Mouse (Mus musculus) embryo, embryonic 9.5 days (tissue): Measurements from ENCODE around the gene Med14.

Source experiments
- DNase-seq: peaks from one replicate; pipeline ENCODE4 v3.0.0-alpha.2; 2017; ENCODE audit errors: extremely low spot score

The Med14 gene

DNA sequence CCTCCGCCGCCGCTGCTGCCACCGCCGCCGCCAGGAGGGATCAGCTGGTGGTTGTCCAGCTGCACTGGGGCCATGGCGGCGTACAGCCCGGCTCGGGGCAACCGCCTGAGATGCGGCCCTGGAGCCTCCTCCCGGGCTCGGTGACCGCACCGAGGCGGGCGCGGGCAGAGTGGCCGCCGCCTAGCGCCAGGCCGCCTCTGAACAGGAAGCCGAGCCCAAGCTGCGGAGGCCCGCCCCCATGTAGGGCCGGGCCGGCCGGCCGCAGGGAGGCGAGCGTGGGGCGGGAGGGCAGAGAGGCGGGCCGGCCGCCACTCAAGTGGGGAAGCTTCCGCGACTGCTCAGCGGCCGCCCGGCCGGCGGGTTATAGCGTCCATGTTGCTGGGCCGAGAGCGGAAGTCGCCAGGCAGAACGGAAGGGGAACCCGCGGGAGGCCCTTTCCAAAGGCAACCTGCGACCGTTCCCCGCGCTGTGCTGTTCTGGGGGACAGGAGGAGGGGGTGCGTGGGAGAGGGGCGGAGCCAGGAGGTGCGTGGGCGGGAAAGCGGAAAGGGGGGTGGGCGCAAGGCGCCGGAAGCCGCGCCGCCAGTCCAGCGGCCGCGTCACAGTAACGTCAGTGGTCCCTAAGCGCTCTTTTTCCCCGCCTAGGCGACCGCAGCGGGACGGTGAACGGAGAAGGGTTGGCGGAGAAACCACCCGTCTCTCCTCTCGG, at the start of gene Med14:
TSS of gene Med14 (minus strand) at position 448 of the 708 bp plus-strand sequence.
- DNase-seq, result peak; percentile 85

DNA sequence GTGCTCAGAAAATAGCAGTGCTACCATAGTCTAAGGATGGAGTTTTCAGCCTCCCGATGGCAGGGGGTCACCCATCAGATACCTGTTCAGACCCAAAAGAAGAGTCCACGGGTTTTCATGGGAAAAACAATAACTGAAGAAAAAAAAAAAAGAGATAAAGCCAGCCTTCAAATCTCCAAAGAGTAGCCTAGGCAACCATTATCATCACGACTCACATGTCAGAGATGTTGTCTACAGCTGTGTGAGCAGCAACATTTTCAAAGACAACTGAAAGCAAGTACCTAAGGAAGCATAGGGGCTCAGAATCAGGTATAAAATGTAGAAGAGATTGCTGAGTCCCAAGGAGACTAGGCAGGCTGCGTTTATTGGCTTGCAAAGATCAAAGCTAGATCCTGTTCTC, 38.7 kb upstream of the Med14 start:
- DNase-seq, result no peak

DNA sequence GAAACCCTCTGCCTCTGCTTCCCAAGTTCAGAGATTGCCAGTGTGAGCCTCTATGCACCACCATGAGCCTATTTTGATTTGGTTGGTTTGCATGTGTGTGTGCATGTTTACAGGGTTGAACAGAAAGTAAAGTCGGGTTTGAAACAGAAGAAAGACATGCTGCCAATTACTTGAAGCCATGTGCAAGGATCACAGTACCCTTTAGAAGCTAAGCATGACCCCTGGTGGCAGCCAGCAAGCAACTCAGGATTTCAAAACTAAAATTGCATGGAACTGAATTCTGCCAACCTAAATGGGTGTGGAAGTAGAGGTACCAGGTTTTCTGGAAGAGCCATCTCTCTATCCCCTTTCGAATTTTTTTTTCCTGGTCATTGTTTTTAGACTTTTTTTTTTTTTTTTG, 33.0 kb upstream of the Med14 start:
- DNase-seq, result no peak

DNA sequence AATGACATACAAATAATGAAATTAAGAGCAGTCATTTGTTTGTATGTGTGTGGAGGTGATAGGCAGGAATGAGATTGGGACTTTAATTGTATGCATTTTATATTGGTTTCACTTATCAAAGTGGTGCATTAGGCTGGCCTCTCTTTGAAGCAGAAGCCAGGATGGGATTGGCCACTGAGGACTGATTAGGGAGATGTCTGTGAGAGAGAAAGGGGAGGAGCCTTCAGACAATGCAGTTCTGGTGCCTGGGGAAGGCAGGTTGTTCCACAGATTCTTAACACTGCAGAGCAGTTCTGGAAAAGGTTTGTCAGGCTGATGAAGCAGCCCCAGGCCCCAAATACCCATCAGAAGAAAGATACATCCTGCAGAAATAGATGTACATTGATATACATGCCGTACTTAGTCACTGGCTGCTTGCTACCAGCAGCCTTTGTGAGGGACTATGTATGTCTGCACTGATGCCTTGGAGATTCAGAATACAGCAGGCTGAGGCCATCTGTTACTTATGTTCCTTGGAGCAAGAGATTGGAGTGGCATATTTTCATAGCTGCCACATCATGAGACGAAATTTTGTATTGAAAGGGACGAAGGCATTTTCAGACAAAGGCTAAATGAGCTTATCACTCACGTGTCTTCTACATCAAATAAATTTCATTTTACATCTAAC, 29.9 kb upstream of the Med14 start:
- DNase-seq, result no peak

DNA sequence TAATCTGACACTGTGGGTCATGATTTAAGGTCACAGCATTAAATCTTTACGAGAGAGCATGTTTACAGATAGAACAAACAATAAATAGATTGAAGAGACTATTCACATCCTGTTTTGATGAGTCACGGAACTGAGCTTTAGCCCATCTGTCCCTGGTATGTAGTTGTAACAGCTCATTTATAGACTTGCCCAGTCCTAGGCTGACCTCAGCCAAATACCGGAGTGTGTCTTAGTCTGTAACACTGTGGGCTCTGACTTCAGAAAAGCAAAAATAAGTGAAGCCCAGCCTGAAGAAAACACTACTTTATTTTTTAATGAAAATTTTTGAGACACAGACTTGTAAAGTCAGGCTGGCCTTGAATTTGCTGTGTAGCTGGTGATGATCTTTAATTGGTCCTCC, 11.4 kb upstream of the Med14 start:
- no peak for DNase-seq

DNA sequence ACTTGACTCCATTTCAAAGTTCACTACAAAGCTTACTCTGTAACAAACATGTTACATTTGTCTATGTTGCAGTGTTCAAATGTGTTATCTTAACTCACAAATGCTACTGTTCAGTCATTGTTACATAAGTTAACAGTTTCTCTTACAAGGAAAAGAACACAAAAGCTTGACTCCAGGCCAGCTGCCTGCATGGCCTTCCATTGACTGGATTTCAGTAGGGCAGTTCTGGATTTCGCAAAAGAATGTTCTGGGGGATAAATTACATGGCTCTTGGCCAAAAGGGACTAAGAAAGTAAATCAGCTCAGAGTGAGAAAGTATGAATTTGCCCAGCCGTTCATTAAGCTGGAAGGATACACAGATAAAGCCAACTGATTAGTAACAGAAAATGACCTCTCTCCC, 9.7 kb upstream of the Med14 start:
- no peak for DNase-seq

DNA sequence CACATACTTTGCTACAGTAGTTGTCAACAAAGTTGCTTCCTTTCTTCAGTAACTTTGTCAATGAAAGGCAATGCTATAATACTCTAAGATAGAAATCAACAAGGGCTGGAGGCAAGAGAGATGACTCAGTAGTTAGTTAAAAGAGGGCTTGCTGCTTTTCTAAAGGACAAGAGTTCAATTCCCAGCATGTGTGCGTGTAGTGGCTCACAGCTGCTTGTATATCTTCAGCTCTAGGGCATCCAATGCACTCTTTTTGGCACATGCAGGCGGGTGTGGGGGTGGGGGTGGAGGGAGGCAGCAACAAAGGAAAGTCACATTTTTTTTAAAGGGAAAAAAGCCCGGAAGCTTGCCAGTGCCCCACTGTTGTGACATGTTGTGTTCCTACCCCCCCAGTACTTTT, 6.7 kb upstream of the Med14 start:
- no peak for DNase-seq

DNA sequence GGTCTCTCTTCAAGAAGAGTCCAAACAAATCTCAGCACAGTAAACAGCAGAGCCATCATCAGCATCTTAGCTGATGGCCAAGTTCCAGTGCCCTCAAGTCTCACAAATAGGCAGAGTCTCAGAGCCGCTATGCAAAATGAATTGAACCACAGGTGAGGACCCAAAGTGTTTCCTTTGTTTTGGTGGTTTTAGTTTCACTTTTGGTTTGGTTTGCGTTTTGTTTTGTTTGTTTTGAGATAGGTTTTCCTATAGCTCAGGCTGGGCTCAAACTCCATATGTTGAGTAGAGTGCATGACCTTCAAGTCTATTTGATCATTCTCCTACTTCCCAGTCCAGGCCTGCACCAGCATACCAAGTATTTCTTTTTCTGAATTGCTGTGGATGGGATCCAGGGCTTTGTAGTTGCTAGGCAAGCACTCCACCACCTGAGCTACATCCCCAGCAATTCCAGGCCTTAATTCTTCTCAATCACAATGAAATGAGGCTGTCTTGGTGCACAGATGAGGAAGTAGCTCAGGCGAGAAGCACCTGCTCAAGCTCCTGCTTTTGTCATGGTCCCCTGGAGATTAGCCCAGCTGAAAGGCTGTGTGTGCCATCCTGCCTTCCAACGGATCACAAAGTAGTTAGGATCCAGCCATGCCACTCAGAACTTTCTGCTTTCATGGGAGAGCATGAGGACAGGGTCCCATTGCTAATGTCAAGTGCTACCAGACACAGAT, 5.1 kb upstream of the Med14 start:
- no peak for DNase-seq

DNA sequence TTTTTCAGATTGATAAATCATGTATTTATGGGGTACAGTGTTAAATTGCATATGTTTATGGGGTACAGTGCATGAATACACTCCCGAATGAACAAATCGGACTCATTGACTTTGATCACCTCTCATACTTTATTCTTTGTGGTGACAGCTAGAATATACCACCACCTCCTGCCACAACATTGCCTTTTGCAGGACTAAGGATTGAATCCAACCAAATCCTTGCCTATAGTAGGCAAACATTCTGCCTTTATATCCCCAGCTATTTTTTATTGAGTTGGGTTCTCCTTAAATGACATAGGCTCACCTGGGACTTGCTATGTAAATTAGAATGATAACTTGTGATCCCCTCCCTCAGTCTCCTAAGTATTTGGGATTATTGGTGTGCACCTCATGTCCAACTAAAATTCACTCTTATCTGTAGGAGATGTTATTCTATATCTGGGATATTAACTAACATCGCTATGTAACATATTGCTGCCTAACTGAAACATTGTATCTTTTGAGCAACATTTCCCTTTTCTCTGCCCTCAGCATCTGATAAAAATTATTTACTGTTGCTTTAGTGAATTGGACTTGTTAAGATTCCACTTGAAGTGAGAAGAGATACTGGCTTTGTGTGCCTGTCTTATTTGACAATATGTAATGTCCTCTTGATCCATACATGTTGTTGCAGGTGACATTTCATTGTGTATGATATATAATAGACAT, 1.4 kb upstream of the Med14 start:
- no peak for DNase-seq

DNA sequence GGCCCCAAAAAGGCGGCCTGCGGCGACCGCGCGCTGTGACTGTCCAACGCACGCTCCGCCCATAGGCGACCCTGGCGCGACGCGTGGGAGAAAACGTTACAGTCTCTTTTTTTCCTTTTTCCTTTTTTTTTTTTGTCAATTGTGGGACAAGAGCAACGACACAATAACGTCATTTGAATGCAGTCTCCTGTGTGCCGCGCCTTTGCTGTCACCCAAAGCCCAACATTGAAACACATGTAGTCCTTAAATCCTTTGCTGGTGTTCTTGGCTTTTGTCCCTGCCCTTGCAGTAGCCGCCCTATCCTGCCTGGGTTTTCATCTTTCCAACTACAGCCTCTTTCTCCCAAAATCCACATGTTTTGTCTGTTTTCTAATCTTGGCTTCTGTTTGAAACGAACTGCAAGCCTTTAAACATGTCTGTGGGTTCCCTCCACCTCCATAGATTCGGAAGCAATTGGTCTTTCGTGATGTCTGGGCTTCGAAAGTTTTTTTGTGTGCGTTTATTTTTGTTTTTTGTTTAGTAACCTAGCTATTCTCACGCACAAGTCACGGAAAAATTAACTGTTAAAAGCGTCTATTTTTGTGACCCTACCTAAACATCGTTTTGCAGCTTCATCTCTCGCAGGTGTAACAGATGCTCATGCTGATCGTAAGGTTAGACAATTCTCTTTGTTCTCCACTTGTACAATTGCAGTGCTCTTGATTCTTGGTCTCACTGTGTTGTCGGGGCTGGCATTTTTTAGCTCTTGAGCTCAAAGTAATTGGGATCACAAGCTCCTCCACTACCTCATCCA, 657 bp upstream of the Med14 start:
- DNase-seq, result peak; percentile 2

DNA sequence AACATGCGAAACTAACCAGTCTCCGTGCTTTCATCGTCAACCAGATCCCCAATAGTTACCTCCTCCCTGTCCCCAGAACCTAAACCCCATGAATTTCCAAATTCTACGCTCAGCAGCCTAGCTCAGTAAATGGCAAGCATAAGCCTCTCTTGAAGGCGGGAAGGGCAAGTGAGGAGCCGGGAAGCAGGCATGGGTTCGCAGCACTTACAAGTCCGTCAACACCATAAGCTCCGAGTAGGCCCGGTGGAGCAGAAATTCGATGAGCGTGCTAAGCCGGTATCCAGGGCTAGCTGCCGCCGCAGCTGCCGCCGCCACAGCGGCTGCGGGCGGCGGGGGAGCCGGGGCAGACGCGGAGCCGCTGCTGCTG, 631 bp downstream of the Med14 start:
- no peak for DNase-seq

DNA sequence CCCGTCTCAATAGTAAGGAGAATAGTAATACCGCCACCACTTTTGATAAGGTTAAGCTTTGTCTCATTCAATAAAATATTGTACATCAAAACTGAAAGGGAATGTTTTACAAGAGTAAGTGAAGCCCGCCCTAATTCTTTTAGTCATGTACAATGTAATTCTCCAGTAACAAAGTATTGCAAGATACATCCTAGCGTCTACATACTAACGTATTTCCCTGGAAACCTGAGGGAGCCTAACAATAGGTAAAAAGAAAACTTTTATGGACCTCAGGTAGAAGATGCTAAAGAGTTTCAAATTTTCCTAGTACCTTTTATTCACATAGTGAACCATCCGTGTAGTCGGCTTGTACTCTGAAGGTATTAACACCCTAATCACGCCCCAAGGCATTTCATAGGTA, 1.4 kb downstream of the Med14 start:
- DNase-seq, result peak; percentile 1

DNA sequence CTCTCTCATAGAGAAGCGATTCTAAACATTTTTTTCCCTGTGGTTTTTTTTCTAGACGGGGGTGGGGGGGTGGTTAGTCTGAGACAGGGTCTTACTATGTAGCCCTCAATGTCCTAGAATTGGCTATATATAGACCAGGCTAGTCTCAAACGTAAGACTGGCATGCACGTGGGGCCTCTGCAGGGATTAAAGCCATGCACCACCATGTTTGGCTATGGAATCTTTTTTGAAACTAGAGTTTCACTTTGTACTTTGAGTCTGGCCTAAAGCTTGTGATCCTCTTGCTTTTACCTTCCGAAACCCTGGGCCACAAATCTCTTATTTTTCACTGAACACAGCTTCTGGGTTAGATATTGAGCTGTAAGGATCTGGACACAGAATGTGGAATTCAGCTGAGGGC, 2.2 kb downstream of the Med14 start:
- DNase-seq, result no peak

DNA sequence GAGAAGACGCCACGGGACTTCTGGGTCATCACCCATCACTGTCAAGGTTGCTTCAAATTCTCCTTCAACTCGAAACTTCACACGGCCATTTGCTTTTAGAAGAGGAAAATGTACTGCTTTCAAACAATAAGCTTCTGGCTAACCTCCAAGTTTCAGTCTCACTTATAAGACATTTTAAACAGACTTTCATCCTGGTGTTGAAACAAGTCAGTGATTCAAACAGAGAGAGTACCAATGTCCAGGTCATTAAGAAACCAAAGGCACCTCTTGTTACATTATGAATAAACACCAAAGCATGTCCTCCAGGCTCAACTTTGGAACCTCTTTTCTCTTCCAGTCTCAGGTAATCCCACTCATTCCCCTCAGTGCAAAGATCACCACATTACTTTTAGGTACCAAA, 14.0 kb downstream of the Med14 start:
- no peak for DNase-seq

DNA sequence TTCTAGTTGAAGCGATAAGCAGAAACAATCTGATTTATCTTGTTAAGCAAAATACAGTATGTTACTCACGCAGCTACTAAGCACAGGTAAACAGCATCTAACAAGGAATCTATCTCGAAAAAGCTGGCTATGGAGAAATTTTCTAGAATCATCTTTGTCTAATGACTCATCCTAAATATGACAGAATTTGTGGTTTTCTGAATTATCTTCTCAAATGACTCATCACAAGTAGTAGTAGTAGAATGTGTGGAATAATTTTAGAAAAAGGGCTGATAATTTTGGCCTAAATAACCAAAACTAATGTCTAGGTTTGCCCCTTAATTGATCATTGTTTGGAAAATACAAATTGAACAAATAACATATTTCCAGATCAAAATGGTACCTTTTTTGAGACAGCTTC, 15.1 kb downstream of the Med14 start:
- no peak for DNase-seq

DNA sequence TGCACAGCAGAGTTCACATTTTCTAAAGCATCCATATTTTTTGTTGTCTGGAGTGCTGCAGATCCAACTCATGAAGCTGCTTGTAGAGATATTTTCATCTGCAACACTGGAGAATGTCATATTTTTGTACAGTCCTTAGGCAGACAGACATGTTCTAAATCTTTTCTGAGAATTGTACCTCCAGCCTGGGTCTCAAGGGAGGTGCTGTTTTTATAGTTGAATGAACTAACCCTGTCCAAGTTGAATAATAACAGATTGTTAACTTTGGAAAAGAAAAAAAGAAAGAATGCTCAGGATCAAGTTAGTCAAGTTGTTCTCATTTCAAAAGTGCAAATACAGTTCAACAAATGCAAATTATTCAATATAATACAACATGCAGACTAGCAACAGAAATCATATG, 21.5 kb downstream of the Med14 start:
- no peak for DNase-seq

DNA sequence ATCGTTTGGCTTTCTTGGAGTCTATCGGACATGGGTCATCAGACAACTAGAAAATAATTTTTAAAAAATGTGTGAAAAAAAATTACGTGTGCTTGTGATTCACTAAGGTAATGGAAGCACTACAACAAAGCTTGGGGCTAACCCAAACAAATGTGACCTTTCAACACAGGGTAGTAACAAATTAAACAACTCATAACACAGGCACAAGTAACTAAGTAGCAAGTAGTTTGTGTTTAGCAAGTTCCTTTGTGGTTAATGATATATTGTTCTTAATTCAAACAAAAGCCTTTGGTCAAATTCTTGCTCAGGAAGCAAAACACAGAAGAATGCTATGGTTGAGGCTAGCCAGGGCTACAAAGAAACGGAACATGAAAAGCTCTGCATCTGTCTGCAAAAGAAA, 45.8 kb downstream of the Med14 start:
- DNase-seq, result no peak

DNA sequence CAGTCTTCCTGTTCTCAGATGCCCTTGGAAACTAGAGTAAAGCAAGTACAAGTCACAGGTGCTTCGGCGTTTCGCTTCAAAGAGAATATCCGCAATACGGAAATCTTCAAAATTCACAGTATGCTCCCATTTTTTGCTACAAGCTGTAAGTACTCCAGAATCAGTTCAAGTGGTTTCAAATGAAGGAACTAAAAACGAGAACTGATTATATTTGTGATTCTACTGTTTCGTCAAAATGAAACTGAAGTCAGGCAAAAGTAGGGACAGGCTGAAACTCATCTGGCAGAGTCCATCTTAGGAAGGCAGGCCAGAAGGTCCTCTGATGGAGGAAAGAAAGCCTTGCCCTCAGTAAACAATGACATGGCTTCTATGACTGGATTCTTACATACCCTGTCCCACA, 48.1 kb downstream of the Med14 start:
- no peak for DNase-seq

DNA sequence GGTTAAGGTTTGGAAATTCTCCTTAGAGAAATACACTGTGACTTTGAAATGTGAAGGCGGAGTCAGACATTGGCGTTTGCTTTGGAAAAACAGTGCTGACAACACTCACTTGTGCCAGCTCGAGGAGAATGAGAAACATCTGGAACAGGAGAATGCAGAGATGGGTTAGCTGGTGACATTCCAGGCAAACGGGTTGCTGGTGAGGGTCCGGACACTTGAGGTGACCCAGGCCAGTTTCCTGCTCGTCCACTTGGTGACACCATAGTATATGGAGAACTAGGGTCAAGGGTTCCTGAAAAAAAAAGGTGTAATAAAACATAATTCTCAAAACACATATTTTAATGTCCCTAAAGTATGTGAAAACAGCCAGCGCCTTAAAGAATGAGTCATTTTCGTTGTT, 75.0 kb downstream of the Med14 start:
- DNase-seq, result no peak

DNA sequence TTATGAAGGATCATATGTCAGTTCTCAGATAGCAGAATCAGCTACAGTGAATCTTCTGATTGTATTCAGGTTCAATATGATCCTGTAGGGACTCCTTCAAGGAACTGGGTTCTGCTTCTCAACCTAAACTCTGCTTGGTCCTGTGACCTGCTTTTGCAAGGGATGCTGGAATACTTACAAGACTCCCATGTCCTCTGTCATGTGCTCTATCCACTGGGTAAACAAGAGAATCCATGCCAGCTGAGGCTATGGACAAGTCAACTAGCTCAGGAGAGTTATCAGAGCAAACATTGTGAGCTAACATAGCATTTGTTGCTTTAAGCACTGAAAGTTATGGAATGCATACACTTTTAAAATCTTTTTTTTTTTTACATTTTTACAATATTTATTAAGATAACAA, 75.8 kb downstream of the Med14 start:
- DNase-seq, result no peak

DNA sequence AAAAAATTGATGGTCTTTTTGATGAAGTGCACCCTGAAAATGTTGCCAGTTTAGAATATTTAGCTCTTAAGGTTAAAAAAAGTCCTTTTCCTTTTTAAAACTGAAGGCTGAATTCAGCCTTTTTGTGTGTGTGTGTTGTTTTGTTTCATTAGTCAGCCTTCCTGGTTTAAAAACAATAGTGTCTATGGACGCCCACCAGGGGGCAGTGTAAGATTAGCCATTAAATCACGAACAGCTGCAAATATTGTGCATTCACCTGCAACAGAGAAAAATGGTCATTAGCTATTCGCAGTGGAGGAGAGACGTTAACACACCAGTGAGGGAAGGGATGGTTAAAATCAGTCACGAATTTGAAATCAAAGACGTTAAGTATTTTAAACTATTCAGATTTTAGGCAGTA, 84.5 kb downstream of the Med14 start:
- DNase-seq, result peak; percentile 44
